ENCODE assay signal across 35 mouse cellular contexts in genomic region chr4:107675645-107676044, GRCm38 (mm10). TPM values are rescaled to one million over a fixed set of nuclear protein-coding genes. Genes with fewer than 3 reads are reported as not detected.
DNase-seq lines count a peak whose midpoint lies in the region; ATAC-seq lines count a peak whose summit lies in the region.
"Had no signal": no experiment of that assay in that cellular context is flagged by ENCODE, and none has a peak within 500 bp of the region (broad histone marks: within the 10 kb centered on the region; RNA-seq: fewer than 3 reads in every experiment).

No protein-coding gene starts in this region.

- H3K4me1 ChIP-seq in liver, embryonic 11.5 days (replicated peaks; ENCODE audit: control insufficient read depth, insufficient read depth, low read length), result no peaks in the 10 kb centered on the region

- ATAC-seq in liver, embryonic 11.5 days (replicated peaks; ENCODE audit: low FRiP score), result no peak
- 0 out of 2 replicates have a peak, but pooled peaks have one; percentile 12 for ATAC-seq in common myeloid progenitor, adult 5-6 weeks (replicated peaks; ENCODE audit: low read depth, poor library complexity, severe bottlenecking)
- peak; percentile 27 for ATAC-seq in megakaryocyte progenitor cell, adult 5-6 weeks (replicated peaks; ENCODE audit: poor library complexity)
- ATAC-seq: CD4-positive, CD25-positive, alpha-beta regulatory T cell, adult 4 months; forebrain, embryonic 14.5 days; hindbrain, embryonic 16.5 days had no signal

- no peaks in the 10 kb centered on the region for H3K9me3 ChIP-seq in liver, embryonic 11.5 days (ENCODE audit: control insufficient read depth, low read length)
- H3K9me3 ChIP-seq: embryonic facial prominence, embryonic 12.5 days; heart, embryonic 13.5 days; hindbrain, embryonic 10.5 days; kidney, embryonic 15.5 days; limb, embryonic 10.5 days; limb, embryonic 15.5 days; liver, embryonic 15.5 days; lung, embryonic 15.5 days; megakaryocyte, embryonic 14.5 days; midbrain, embryonic 12.5 days had no signal

- DNase-seq in liver (peak; percentile 2), 416B (ENCODE audit: low read depth) (peak; percentile 21)
- DNase-seq in liver, embryonic 11.5 days (ENCODE audit: low spot score), result no peak
- no peak for DNase-seq in gastrocnemius, postnatal 25 days
- DNase-seq in layer of hippocampus, postnatal 36 days, result no peak
- DNase-seq in lung, adult 18-20 months, result no peak
- DNase-seq: adrenal gland, postnatal 25 days; cerebellum, adult 8-10 months; cerebellum, postnatal 25 days; embryo, embryonic 11 days; gastrocnemius, adult 2 months; heart, postnatal 10 days; kidney, adult 18-20 months; kidney, postnatal 25 days; right cerebral cortex, adult 18-20 months; thymus, postnatal 14 days had no signal

- WGBS in liver, embryonic 11.5 days, result 64% methylated on average over 10 of the region's 10 CpGs

- no peaks in the 10 kb centered on the region for H3K36me3 ChIP-seq in liver, embryonic 11.5 days (ENCODE audit: control insufficient read depth, insufficient read depth, low read length)
- H3K36me3 ChIP-seq: embryonic facial prominence, embryonic 12.5 days; heart, embryonic 13.5 days; hindbrain, embryonic 10.5 days; kidney, embryonic 15.5 days; limb, embryonic 10.5 days; limb, embryonic 15.5 days; liver, embryonic 15.5 days; lung, embryonic 15.5 days; midbrain, embryonic 12.5 days had no signal

- no peak overlapping the region for H3K4me2 ChIP-seq in liver, embryonic 11.5 days
- H3K4me2 ChIP-seq: embryonic facial prominence, embryonic 12.5 days; heart, embryonic 13.5 days; kidney, embryonic 15.5 days; limb, embryonic 15.5 days; liver, embryonic 15.5 days; lung, embryonic 15.5 days; midbrain, embryonic 12.5 days had no signal

- no peak overlapping the region for H3K9ac ChIP-seq in liver, embryonic 11.5 days (ENCODE audit: low read depth, low read length)
- H3K9ac ChIP-seq: embryonic facial prominence, embryonic 12.5 days; heart, embryonic 13.5 days; kidney, embryonic 15.5 days; limb, embryonic 15.5 days; liver, embryonic 15.5 days; lung, embryonic 15.5 days; midbrain, embryonic 12.5 days had no signal

- H3K4me3 ChIP-seq in liver, embryonic 11.5 days (ENCODE audit: low read depth, low read length), result no peak overlapping the region
- H3K4me3 ChIP-seq: embryonic facial prominence, embryonic 12.5 days; gastrocnemius, adult 2 months; heart, embryonic 13.5 days; hindbrain, embryonic 10.5 days; kidney, embryonic 15.5 days; limb, embryonic 10.5 days; limb, embryonic 15.5 days; liver, embryonic 15.5 days; lung, embryonic 15.5 days; megakaryocyte, embryonic 14.5 days; midbrain, embryonic 12.5 days had no signal

- no peak overlapping the region for H3K27ac ChIP-seq in liver, embryonic 11.5 days (ENCODE audit: low read depth, low read length)
- H3K27ac ChIP-seq: embryonic facial prominence, embryonic 12.5 days; gastrocnemius, adult 2 months; heart, embryonic 13.5 days; hindbrain, embryonic 10.5 days; kidney, embryonic 15.5 days; limb, embryonic 10.5 days; limb, embryonic 15.5 days; liver, embryonic 15.5 days; lung, embryonic 15.5 days; midbrain, embryonic 12.5 days had no signal

- H3K27me3 ChIP-seq in liver, embryonic 11.5 days (replicated peaks; ENCODE audit: control insufficient read depth, insufficient read depth, low read length), result peaks cover 38% of the 10 kb centered on the region

RNA-seq across cellular contexts. Expression of gene Dmrtb1, which starts 8.4 kb away (rescaled TPM):
- polyA plus RNA-seq in liver, embryonic 11.5 days (2014; fragmentation: Nextera tagmentation; extraction: Ambion mirVana), result not detected in 2 replicates
- total RNA-seq in common myeloid progenitor, adult 5-6 weeks (2017), result not detected in 2 replicates
- 0.66 TPM in 1 of 2 replicates, not detected in the other for total RNA-seq in megakaryocyte progenitor cell, adult 5-6 weeks (2015)
- total RNA-seq in megakaryocyte progenitor cell, adult 5-6 weeks (2017), result 0.75 TPM in 1 of 2 replicates, not detected in the other
- not detected for total RNA-seq in gastrocnemius, postnatal 25 days (2021)
- under 1 TPM; 0.62 to 0.68 TPM for total RNA-seq in layer of hippocampus, postnatal 36 days (2021)
- total RNA-seq: adrenal gland, adult 18-20 months; adrenal gland, postnatal 25 days; gastrocnemius, adult 2 months; gastrocnemius, postnatal 4 days; heart, adult 8-10 months; heart, postnatal 10 days had no signal
- polyA plus RNA-seq: CD4-positive, CD25-positive, alpha-beta regulatory T cell, adult 4 months; intestine, embryonic 14.5 days; kidney, embryonic 15.5 days; liver, embryonic 15.5 days; lung, embryonic 15.5 days had no signal

Comparison
In these comparisons a context has a peak if more than half of its experiments do, and no peak if none do; other contexts are left out.
1. DNase-seq: peak in liver (single experiment) and 416B (single experiment); none in liver, embryonic 11.5 days (single experiment), gastrocnemius, postnatal 25 days (single experiment), layer of hippocampus, postnatal 36 days (0 of 2) and lung, adult 18-20 months (0 of 2).